Mouse (Mus musculus) small intestine, adult 2 months (tissue): ENCODE results near the gene Olfr1049. TPM values are rescaled to one million over a fixed set of nuclear protein-coding genes. Genes with fewer than 3 reads are reported as not detected.
"Not testable (repeated sequence)": the region's sequence is repeated elsewhere in the genome, so short reads cannot be mapped to it uniquely, and the experiment has no call there.

Experiments used
- H3K27ac ChIP-seq: fragments of 200-500 bp; 2 replicates; pipeline ENCODE4 v1.5.1; 2012; ENCODE audit warnings: low read depth, low read length, control low read depth, inconsistent platforms; ENCODE audit not compliant: insufficient read depth
- H3K27me3 ChIP-seq: fragments of 200-500 bp; 2 replicates; pipeline ENCODE4 v1.6.1; 2012; ENCODE audit warnings: mild to moderate bottlenecking, moderate library complexity, low read length, inconsistent platforms; ENCODE audit not compliant: control insufficient read depth, insufficient read depth
- H3K36me3 ChIP-seq: fragments of 200-500 bp; 2 replicates; pipeline ENCODE4 v1.6.1; 2012; ENCODE audit warnings: mild to moderate bottlenecking, low read length, control low read depth, inconsistent platforms; ENCODE audit not compliant: control insufficient read depth, insufficient read depth
- H3K4me1 ChIP-seq: fragments of 200-500 bp; 2 replicates; pipeline ENCODE4 v1.6.1; 2012; ENCODE audit warnings: low read length, inconsistent platforms, mixed read lengths; ENCODE audit not compliant: control insufficient read depth, insufficient read depth, insufficient read length
- H3K4me3 ChIP-seq: fragments of 200-500 bp; 2 replicates; pipeline ENCODE4 v1.5.1; 2012; ENCODE audit warnings: low read depth, mild to moderate bottlenecking, control low read depth, inconsistent platforms, low read length, moderate library complexity
- CTCF ChIP-seq: fragments of 200-500 bp; IDR thresholded peaks from 2 replicates; pipeline ENCODE4 v1.5.1; 2012; ENCODE audit warnings: low read depth, mild to moderate bottlenecking, control low read depth, inconsistent platforms, low read length, moderate library complexity, mixed read lengths; ENCODE audit not compliant: insufficient replicate concordance, insufficient read length; ENCODE audit errors: extremely low read depth
- POLR2A ChIP-seq: fragments of 200-500 bp; IDR thresholded peaks from 2 replicates; pipeline ENCODE4 v1.6.1; 2012; ENCODE audit warnings: low read depth, mild to moderate bottlenecking, control low read depth, inconsistent platforms, low read length, moderate library complexity
- WGBS: fragments of 180-500 bp; shearing (Covaris S2); methylation state at CpG from one replicate; pipeline ENCODE4 v1.1.7; 2018; 5-methylcytosine and 5-hydroxymethylcytosine counted together
- polyA plus RNA-seq: library from polyadenylated mRNA; depleted of rRNA; stranded (reverse); fragments of >200 nt; gene quantifications from 2 replicates; pipeline ENCODE4 v1.2.3, GENCODE M21; 2012; rRNA removed

Olfr1049 gene
- not detected in 2 replicates for polyA plus RNA-seq

DNA sequence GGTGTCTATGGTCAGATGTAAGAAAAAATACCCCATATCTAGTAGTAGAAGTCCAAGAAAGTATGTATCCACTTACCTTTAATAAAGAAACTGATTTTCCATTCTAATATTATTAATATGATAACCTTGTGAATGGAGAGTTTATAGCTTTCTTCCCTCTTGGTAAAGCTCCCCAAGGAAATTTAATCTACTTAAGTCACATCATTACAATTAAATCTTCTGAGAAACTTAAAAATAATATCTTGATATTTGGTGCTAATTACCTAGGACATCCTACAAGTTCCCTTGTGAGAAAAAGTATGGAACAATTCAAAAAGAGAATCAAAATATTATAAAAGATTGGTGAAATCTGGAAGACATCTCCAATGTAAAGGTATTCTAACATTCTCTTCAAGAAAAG, at the start of gene Olfr1049:
Olfr1049 (minus strand) TSS at position 101 of the 400 bp plus-strand sequence.
- H3K4me3 ChIP-seq, H3K4me1 ChIP-seq, H3K27ac ChIP-seq, H3K27me3 ChIP-seq, H3K36me3 ChIP-seq: not testable (repeated sequence)

DNA sequence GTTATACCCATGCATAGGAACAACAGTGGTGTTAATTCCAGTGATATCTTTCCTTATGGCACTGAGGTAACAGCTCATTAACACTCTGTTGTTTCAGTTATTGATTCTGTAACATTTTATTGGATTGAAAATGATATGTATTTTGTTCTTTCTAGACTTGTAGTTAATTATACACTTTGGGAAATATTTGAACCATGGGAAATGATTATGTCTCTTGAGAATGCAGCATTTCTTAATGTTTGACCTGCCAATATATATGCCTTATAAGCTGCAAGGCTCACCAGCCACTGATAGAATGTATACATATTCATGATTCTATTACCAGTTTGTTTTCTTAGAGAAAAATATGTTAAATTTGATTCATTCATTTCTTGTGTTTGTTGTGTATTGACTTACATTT, 34.0 kb upstream of the Olfr1049 start, which contains the start of gene Olfr1052:
Olfr1052 (plus strand) TSS at position 301 of the 400 bp plus-strand sequence.
- TF ChIP-seq CTCF (no peak), POLR2A (no peak)
- H3K4me1 ChIP-seq: no peaks in the 10 kb centered on the region
- no peaks in the 10 kb centered on the region for H3K27me3 ChIP-seq

DNA sequence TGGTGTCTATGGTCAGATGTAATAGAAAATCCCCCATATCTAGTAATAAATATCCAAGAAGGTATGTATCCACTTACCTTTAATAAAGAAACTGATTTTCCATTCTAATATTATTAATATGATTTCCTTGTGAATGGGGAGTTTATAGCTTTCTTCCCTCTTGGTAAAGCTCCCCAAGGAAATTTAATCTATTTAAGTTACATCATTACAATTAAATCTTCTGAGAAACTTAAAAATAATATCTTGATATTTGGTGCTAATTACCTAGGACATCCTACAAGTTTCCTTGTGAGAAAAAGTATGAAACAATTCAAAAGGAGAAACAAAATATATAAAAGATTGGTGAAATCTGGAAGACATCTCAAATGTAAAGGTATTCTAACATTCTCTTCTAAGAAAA, 20.9 kb upstream of the Olfr1049 start, which contains the start of gene Olfr1051:
Olfr1051 (minus strand) TSS at position 101 of the 400 bp plus-strand sequence.
- H3K4me3 ChIP-seq, H3K4me1 ChIP-seq, H3K36me3 ChIP-seq, H3K27me3 ChIP-seq, H3K27ac ChIP-seq: not testable (repeated sequence)

More for the DNA sequence above, 34.0 kb upstream of the Olfr1049 start, which contains the start of gene Olfr1052:
- Histone ChIP-seq H3K27ac (no peak within 1 kb of the TSS), H3K4me3 (no peak within 1 kb of the TSS), H3K36me3 (no peaks in the 10 kb centered on the region)

DNA sequence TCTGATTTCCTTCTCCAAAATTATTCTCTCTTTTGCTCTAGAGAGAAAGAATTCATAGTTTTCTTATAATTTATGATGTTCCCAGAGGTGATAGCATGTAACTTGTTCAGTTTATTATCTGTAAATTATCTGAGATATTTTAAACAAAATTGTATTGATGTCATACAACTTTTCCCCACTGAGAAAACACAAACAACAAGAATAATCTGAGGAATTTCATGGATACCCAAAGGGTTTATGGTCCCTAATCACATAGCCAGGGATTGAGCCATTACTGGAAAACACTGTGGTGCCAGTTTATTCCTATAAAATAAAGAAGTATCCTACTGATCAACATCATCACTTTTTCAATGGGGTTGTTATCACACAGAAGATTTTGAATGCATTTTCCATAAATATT, 17.9 kb downstream of the Olfr1049 start, which contains the start of gene Olfr1048:
Olfr1048 (minus strand) TSS at position 101 of the 400 bp plus-strand sequence.
- TF ChIP-seq POLR2A (no peak), CTCF (no peak)
- no peaks in the 10 kb centered on the region for H3K27me3 ChIP-seq
- H3K4me1 ChIP-seq: no peaks in the 10 kb centered on the region
- no peak within 1 kb of the TSS for H3K27ac ChIP-seq
- no peaks in the 10 kb centered on the region for H3K36me3 ChIP-seq
- H3K4me3 ChIP-seq: no peak within 1 kb of the TSS

DNA sequence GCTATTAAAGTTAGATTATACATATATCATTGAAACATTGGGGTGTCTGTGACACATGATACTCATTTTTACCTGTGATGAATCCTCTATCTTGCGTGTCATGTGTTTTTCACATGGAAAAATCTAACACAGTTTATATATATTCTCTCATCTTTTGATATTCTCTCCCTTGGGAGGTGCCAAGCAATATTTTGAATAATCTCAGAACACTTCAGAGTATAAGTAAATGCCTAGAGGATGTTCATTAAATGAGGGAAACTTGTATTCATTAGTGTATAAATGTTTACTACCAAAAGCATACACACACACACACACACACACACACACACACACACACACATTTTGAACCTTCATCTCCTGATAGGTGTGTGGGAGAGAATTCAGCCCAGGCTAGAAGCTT, 26.8 kb downstream of the Olfr1049 start, which contains the start of gene Olfr1047:
Olfr1047 (minus strand) TSS at position 101 of the 400 bp plus-strand sequence.
- 82% methylated on average over 1 of the region's 1 CpGs for WGBS
- no peak for TF ChIP-seq CTCF

DNA sequence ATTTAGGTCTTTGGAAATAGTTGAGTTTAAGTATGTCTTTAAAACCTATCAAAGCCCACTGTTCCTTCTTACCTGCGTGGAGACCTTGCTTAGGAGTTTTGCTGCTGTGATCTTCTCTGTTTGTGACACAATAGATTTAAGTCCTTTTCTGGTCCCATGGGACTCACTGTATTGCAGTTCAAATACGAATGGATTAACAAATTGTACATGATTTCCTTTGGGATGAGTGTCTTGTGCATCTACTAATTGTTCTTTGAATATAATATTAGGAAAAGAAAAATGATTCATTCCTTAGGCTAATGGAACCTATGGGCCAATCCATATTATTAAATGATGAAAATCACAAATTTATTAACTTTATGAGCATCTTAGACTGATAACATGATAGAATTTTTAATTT, 38.9 kb downstream of the Olfr1049 start, which contains the start of gene Olfr1046:
Olfr1046 (minus strand) TSS at position 101 of the 400 bp plus-strand sequence.
- 53% methylated on average over 2 of the region's 2 CpGs for WGBS
- no peak within 1 kb of the TSS for H3K4me3 ChIP-seq
- TF ChIP-seq POLR2A (no peak), CTCF (no peak)

More for the DNA sequence above, 26.8 kb downstream of the Olfr1049 start, which contains the start of gene Olfr1047:
- H3K27ac ChIP-seq: no peak within 1 kb of the TSS
- no peaks in the 10 kb centered on the region for H3K36me3 ChIP-seq
- H3K27me3 ChIP-seq: no peaks in the 10 kb centered on the region
- H3K4me3 ChIP-seq: no peak within 1 kb of the TSS
- H3K4me1 ChIP-seq: no peaks in the 10 kb centered on the region

More for the DNA sequence above, 38.9 kb downstream of the Olfr1049 start, which contains the start of gene Olfr1046:
- Histone ChIP-seq H3K27me3 (no peaks in the 10 kb centered on the region), H3K4me1 (no peaks in the 10 kb centered on the region), H3K27ac (no peak within 1 kb of the TSS), H3K36me3 (no peaks in the 10 kb centered on the region)

Other genes starting within 250 kb of the Olfr1049 start
- 0.06 TPM in 1 of 2 replicates, not detected in the other for gene Olfr1033, start 237.7 kb downstream of the Olfr1049 start, polyA plus RNA-seq
- gene Olfr1034, start 212.5 kb downstream of the Olfr1049 start, polyA plus RNA-seq: 0.03 TPM in 1 of 2 replicates, not detected in the other
- gene Olfr1036, start 184.3 kb downstream of the Olfr1049 start, polyA plus RNA-seq: not detected in 2 replicates
- not detected in 2 replicates for gene Olfr1037, start 170.9 kb downstream of the Olfr1049 start, polyA plus RNA-seq
- not detected in 2 replicates for gene Olfr1039, start 122.4 kb downstream of the Olfr1049 start, polyA plus RNA-seq
- not detected in 2 replicates for gene Olfr1040, start 111.6 kb downstream of the Olfr1049 start, polyA plus RNA-seq
- gene Olfr1042, start 96.5 kb downstream of the Olfr1049 start, polyA plus RNA-seq: not detected in 2 replicates
- gene Olfr1043, start 90.8 kb downstream of the Olfr1049 start, polyA plus RNA-seq: not detected in 2 replicates
- not detected in 2 replicates for gene Olfr1044, start 80.5 kb downstream of the Olfr1049 start, polyA plus RNA-seq
- gene Olfr52, start 72.6 kb downstream of the Olfr1049 start, polyA plus RNA-seq: not detected in 2 replicates
- not detected in 2 replicates for gene Olfr1045, start 55.3 kb downstream of the Olfr1049 start, polyA plus RNA-seq
- not detected in 2 replicates for gene Olfr1046, start 39.0 kb downstream of the Olfr1049 start, polyA plus RNA-seq
- not detected in 2 replicates for gene Olfr1047, start 26.9 kb downstream of the Olfr1049 start, polyA plus RNA-seq
- not detected in 2 replicates for gene Olfr1048, start 18.0 kb downstream of the Olfr1049 start, polyA plus RNA-seq
- not detected in 2 replicates for gene Olfr1051, start 20.8 kb upstream of the Olfr1049 start, polyA plus RNA-seq
- not detected in 2 replicates for gene Olfr1052, start 34.1 kb upstream of the Olfr1049 start, polyA plus RNA-seq
- gene Olfr1053, start 57.0 kb upstream of the Olfr1049 start, polyA plus RNA-seq: not detected in 2 replicates
- not detected in 2 replicates for gene Olfr1054, start 77.1 kb upstream of the Olfr1049 start, polyA plus RNA-seq
- gene Olfr1055, start 92.0 kb upstream of the Olfr1049 start, polyA plus RNA-seq: not detected in 2 replicates
- gene Olfr1056, start 104.1 kb upstream of the Olfr1049 start, polyA plus RNA-seq: not detected in 2 replicates
- gene Olfr1057, start 120.1 kb upstream of the Olfr1049 start, polyA plus RNA-seq: not detected in 2 replicates
- not detected in 2 replicates for gene Olfr1058, start 130.2 kb upstream of the Olfr1049 start, polyA plus RNA-seq
- gene Olfr1061, start 155.7 kb upstream of the Olfr1049 start, polyA plus RNA-seq: not detected in 2 replicates
- gene Olfr1062, start 168.4 kb upstream of the Olfr1049 start, polyA plus RNA-seq: not detected in 2 replicates
- not detected in 2 replicates for gene Olfr1065, start 192.3 kb upstream of the Olfr1049 start, polyA plus RNA-seq
- not detected in 2 replicates for gene Olfr1066, start 197.9 kb upstream of the Olfr1049 start, polyA plus RNA-seq
- not detected in 2 replicates for gene Olfr228, start 229.1 kb upstream of the Olfr1049 start, polyA plus RNA-seq